Mouse (Mus musculus): ENCODE results near the gene Rbl2. TPM values are rescaled to one million over a fixed set of nuclear protein-coding genes. Genes with fewer than 3 reads are reported as not detected.

Rbl2 gene
- polyA plus RNA-seq, 1 experiment from 2014 or later: 13.7 TPM

DNA sequence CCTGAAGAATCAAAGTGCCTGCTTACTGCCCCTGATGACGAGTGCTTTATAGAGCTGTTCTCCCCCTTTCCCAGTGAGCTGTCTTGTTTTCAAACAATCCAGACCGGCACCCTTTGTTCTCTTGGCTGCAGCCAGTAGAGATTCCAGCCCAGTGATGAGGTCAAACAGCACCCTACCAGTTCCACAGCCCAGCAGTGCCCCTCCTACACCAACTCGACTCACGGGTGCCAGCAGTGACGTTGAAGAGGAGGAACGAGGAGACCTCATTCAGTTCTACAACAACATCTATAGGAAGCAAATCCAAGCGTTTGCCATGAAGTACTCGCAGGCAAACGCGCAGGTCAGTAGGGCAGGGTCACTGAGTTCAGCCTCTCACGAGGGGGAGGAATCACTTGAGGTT lies 45.1 kb downstream of the Rbl2 start:
- Histone ChIP-seq H3K9ac (replicated peaks; ENCODE audit: low read depth) (no peak overlapping the region), H3K4me1 (ENCODE audit: insufficient read depth, low read depth, low read length) (no peaks in the 10 kb centered on the region), H3K27me3 (replicated peaks; ENCODE audit: insufficient read depth, low read length) (no peaks in the 10 kb centered on the region), H3K9me3 (ENCODE audit: low read length) (no peaks in the 10 kb centered on the region), H3K36me3 (ENCODE audit: insufficient read depth, low read length) (peaks cover 18% of the 10 kb centered on the region; the same call in 1 of the 2 replicates), H3K4me3 (ENCODE audit: low read depth, low read length) (no peak overlapping the region), H3K4me2 (replicated peaks; ENCODE audit: low read depth, low read length) (no peak overlapping the region), H3K27ac (ENCODE audit: low read length) (no peak overlapping the region)
- DNase-seq (ENCODE audit: low spot score) (no peak), ATAC-seq (peak; percentile 50)
- WGBS: 44% methylated on average over 11 of the region's 11 CpGs
- TF ChIP-seq EP300 (IDR thresholded peaks at IDR 0.05): no peak
- no peak for TF ChIP-seq CTCF (IDR thresholded peaks at IDR 0.05)

DNA sequence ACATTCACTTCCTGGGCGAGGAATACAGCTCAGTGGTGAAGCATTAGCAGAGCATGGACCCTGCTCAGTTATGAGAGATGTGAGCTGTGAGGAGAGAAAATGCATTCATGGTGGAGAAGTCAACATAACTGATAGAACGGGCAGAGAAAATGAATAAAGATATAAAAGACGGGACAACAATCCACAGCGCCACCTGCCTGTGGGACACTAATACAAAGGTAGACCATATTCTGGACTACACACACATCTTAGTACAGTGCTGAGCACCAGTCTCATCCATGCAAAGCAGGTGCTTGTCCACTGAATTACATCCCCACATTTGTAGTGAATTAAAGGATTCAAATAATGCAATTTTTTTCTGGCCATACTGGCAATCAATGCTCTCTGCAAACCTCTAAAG lies 47.7 kb downstream of the Rbl2 start:
- ATAC-seq: no peak
- Histone ChIP-seq H3K4me1 (ENCODE audit: insufficient read depth, low read depth, low read length) (no peaks in the 10 kb centered on the region), H3K9ac (replicated peaks; ENCODE audit: low read depth) (no peak overlapping the region), H3K27me3 (replicated peaks; ENCODE audit: insufficient read depth, low read length) (no peaks in the 10 kb centered on the region), H3K9me3 (ENCODE audit: low read length) (no peaks in the 10 kb centered on the region), H3K4me3 (ENCODE audit: low read depth, low read length) (no peak overlapping the region), H3K36me3 (ENCODE audit: insufficient read depth, low read length) (peaks cover 17% of the 10 kb centered on the region; the same call in 1 of the 2 replicates), H3K4me2 (replicated peaks; ENCODE audit: low read depth, low read length) (no peak overlapping the region), H3K27ac (ENCODE audit: low read length) (no peak overlapping the region)
- TF ChIP-seq EP300 (IDR thresholded peaks at IDR 0.05) (no peak), CTCF (IDR thresholded peaks at IDR 0.05) (peak; percentile 40; the same call in 1 of the 2 replicates)
- no peak for DNase-seq (ENCODE audit: low spot score)
- WGBS: 92% methylated on average over 4 of the region's 4 CpGs

DNA sequence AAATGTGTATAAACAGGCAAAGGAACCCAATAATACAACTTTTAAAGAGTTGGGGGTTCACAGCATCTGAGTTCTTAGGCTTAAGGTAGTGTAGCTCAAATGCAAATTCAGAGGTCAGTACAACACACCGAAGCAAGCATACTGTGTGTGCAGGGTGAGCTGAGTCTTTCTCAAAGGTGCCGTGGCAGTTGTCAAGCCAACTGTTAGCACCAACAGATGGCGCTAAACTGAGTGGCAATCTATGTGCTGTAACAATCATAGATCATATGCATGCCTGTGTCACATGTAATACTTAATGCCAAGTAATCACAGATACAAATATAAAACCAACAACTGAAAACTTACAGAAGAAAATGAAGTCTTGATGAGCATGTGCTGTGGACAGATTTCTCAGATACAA lies 48.3 kb downstream of the Rbl2 start:
- H3K27ac ChIP-seq (ENCODE audit: low read length): no peak overlapping the region
- no peak overlapping the region for H3K4me2 ChIP-seq (replicated peaks; ENCODE audit: low read depth, low read length)
- H3K9me3 ChIP-seq (ENCODE audit: low read length): no peaks in the 10 kb centered on the region
- WGBS: 69% methylated on average over 3 of the region's 3 CpGs
- H3K4me3 ChIP-seq (ENCODE audit: low read depth, low read length): no peak overlapping the region
- no peaks in the 10 kb centered on the region for H3K4me1 ChIP-seq (ENCODE audit: insufficient read depth, low read depth, low read length)
- no peaks in the 10 kb centered on the region for H3K27me3 ChIP-seq (replicated peaks; ENCODE audit: insufficient read depth, low read length)
- H3K36me3 ChIP-seq (ENCODE audit: insufficient read depth, low read length): peaks cover 19% of the 10 kb centered on the region; the same call in 1 of the 2 replicates
- TF ChIP-seq EP300 (IDR thresholded peaks at IDR 0.05) (no peak), CTCF (IDR thresholded peaks at IDR 0.05) (peak; percentile 68)
- DNase-seq (ENCODE audit: low spot score): peak; percentile 33
- ATAC-seq: no peak
- H3K9ac ChIP-seq (replicated peaks; ENCODE audit: low read depth): no peak overlapping the region

DNA sequence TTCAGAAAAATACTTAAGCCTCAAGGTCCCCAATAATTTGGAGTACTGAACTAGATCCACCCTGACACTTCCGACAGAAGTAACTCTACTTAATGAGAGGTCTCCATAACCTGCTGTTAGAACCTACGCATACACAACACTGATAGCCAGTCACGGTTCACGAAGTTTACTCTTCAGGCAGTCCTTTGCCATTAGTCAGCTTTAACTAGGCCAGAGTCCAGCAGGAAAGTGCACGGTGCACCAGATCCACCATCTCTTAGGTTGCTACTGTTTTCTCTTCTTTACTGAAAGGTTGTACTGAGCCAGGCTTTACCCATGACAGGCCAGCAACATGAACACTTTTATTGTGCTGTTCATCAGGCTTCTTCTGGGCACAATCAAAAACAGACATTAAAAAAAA lies 54.5 kb downstream of the Rbl2 start:
- DNase-seq (ENCODE audit: low spot score) (no peak), ATAC-seq (no peak)
- Histone ChIP-seq H3K9ac (replicated peaks; ENCODE audit: low read depth) (no peak overlapping the region), H3K27ac (ENCODE audit: low read length) (no peak overlapping the region), H3K27me3 (replicated peaks; ENCODE audit: insufficient read depth, low read length) (no peaks in the 10 kb centered on the region), H3K9me3 (ENCODE audit: low read length) (no peaks in the 10 kb centered on the region), H3K4me2 (replicated peaks; ENCODE audit: low read depth, low read length) (no peak overlapping the region), H3K36me3 (ENCODE audit: insufficient read depth, low read length) (peaks cover 50% of the 10 kb centered on the region), H3K4me3 (ENCODE audit: low read depth, low read length) (no peak overlapping the region), H3K4me1 (ENCODE audit: insufficient read depth, low read depth, low read length) (no peaks in the 10 kb centered on the region)
- WGBS: 86% methylated on average over 5 of the region's 5 CpGs
- TF ChIP-seq CTCF (IDR thresholded peaks at IDR 0.05) (no peak), EP300 (IDR thresholded peaks at IDR 0.05) (no peak)

DNA sequence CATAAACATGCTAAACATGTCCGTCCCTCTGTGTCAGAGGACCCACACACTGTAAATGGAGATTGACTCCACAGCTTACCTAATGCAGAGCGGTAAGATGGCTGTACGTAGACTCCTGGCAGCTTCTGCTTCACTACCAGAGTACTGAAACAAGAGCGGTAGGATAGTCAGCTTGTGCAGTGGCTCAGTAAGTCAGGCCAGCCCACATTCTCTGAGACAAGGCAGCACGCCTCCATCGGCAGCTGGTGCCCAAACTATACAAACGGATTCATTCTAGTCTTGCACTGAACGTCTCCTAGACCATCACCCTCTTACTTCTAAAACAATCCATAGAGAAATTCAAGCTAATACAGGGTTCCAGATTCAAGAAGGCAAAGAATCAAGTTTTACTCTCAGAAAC lies 56.9 kb downstream of the Rbl2 start:
- Histone ChIP-seq H3K4me3 (ENCODE audit: low read depth, low read length) (no peak overlapping the region), H3K4me2 (replicated peaks; ENCODE audit: low read depth, low read length) (no peak overlapping the region), H3K27me3 (replicated peaks; ENCODE audit: insufficient read depth, low read length) (no peaks in the 10 kb centered on the region), H3K36me3 (ENCODE audit: insufficient read depth, low read length) (peaks cover 48% of the 10 kb centered on the region), H3K9ac (replicated peaks; ENCODE audit: low read depth) (no peak overlapping the region), H3K4me1 (ENCODE audit: insufficient read depth, low read depth, low read length) (peaks cover 5% of the 10 kb centered on the region; the same call in 1 of the 2 replicates), H3K9me3 (ENCODE audit: low read length) (no peaks in the 10 kb centered on the region), H3K27ac (ENCODE audit: low read length) (no peak overlapping the region)
- no peak for ATAC-seq
- TF ChIP-seq EP300 (IDR thresholded peaks at IDR 0.05): no peak
- TF ChIP-seq CTCF (IDR thresholded peaks at IDR 0.05): no peak
- 92% methylated on average over 8 of the region's 8 CpGs for WGBS
- DNase-seq (ENCODE audit: low spot score): no peak

DNA sequence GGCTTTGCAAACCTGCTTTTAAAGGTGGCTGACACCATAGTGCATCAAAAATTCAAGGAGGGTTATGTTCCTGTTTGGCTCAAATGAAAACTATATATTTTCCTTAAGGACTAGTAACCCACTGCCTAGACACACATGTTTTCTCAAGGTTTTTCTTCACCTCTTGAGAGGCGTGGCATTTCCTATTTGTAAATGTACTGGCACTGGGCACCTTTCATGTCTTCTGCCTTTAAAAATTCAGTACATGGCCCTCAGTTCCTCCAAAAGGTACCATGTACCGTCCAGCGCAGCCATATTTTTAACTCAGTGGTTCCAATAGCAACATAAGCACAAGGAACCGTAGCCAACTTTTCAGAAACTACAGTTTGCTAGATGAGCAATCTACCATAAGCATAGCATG lies 62.9 kb downstream of the Rbl2 start:
- 47% methylated on average over 4 of the region's 4 CpGs for WGBS
- Histone ChIP-seq H3K27ac (ENCODE audit: low read length) (peak overlapping the region; percentile 83; the same call in 1 of the 2 replicates), H3K27me3 (replicated peaks; ENCODE audit: insufficient read depth, low read length) (no peaks in the 10 kb centered on the region), H3K4me2 (replicated peaks; ENCODE audit: low read depth, low read length) (peak overlapping the region; percentile 67), H3K36me3 (ENCODE audit: insufficient read depth, low read length) (peaks cover 9% of the 10 kb centered on the region; the same call in 1 of the 2 replicates), H3K9me3 (ENCODE audit: low read length) (no peaks in the 10 kb centered on the region), H3K4me3 (ENCODE audit: low read depth, low read length) (peak overlapping the region; percentile 88), H3K4me1 (ENCODE audit: insufficient read depth, low read depth, low read length) (peaks cover 16% of the 10 kb centered on the region), H3K9ac (replicated peaks; ENCODE audit: low read depth) (no peak overlapping the region)
- DNase-seq (ENCODE audit: low spot score): no peak
- ATAC-seq: no peak
- TF ChIP-seq EP300 (IDR thresholded peaks at IDR 0.05): no peak
- TF ChIP-seq CTCF (IDR thresholded peaks at IDR 0.05): no peak
